24 mouse cellular contexts compared by ENCODE assay signal in the genomic region with DNA sequence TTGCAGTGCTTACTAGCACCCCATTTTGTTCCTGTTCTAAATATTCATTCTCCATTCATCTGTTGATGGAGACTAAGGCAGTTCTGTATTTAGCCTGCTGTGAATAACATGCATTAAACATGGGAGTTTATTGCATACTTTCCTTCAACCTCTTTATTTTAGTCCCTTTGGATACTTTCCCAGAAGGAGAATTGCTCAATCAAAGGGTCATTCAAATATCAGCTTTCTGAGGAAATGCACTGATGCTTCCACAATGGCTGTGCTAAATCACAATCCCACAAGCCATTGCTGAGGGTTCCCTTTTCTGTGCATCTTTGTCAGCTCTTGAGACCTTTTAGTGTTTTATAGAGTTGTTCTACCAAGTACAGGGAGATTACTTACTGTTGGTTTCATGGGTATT.
DNase-seq lines count a peak whose midpoint lies in the region; ATAC-seq and TF ChIP-seq lines count a peak whose summit lies in the region.
"Had no signal": no experiment of that assay in that cellular context is flagged by ENCODE, and none has a peak within 500 bp of the region (broad histone marks: within the 10 kb centered on the region; RNA-seq: fewer than 3 reads in every experiment).

No protein-coding gene starts in this region.

- H3K79me2 ChIP-seq in liver, adult 2 months (ENCODE audit: control insufficient read depth, insufficient read depth, low read length), result no peaks in the 10 kb centered on the region

- DNase-seq in embryonic facial prominence, embryonic 14.5 days (ENCODE audit: low spot score), result peak; percentile 12
- DNase-seq in embryonic facial prominence, embryonic 10.5 days (ENCODE audit: low spot score), result no peak
- peak; percentile 45 for DNase-seq in liver, adult 2 months (ENCODE audit: extremely low read depth, low read depth, low spot score)
- DNase-seq in liver, embryonic 11.5 days (ENCODE audit: low spot score), result no peak
- DNase-seq in 3T3-L1 (ENCODE audit: low read depth, low spot score), result peak; percentile 15
- no peak for DNase-seq in right cerebral cortex, adult 18-20 months
- DNase-seq in kidney, adult 8-10 months, result no peak
- DNase-seq: adrenal gland, adult 2 months; cerebellum, adult 9-11 months; gastrocnemius, postnatal 10 days; heart, adult 11 months; kidney, adult 11 months; lung, postnatal 14 days; thymus, adult 18-20 months had no signal

- TF ChIP-seq POLR2A in liver, adult 2 months (IDR thresholded peaks at IDR 0.05; ENCODE audit: extremely low read depth, insufficient read depth, low read length), result no peak
- no peak for TF ChIP-seq POLR2A in embryonic fibroblast, embryonic 13.5 days (IDR thresholded peaks at IDR 0.05; ENCODE audit: low read depth, low read length)

- no peak overlapping the region for H3K27ac ChIP-seq in embryonic facial prominence, embryonic 14.5 days (replicated peaks; ENCODE audit: low read depth, low read length)
- no peak overlapping the region for H3K27ac ChIP-seq in embryonic facial prominence, embryonic 10.5 days (replicated peaks)
- no peak overlapping the region for H3K27ac ChIP-seq in liver, adult 2 months (replicated peaks; ENCODE audit: insufficient read depth, low read depth, low read length)
- H3K27ac ChIP-seq in liver, embryonic 11.5 days (ENCODE audit: low read depth, low read length), result no peak overlapping the region
- peak overlapping the region; percentile 40; the same call in 1 of the 2 replicates for H3K27ac ChIP-seq in embryonic fibroblast, embryonic 13.5 days (ENCODE audit: insufficient read depth, low read length)
- H3K27ac ChIP-seq: embryonic facial prominence, embryonic 15.5 days; heart, embryonic 13.5 days; kidney, postnatal 0 days; limb, embryonic 13.5 days; liver, embryonic 15.5 days; stomach, embryonic 15.5 days had no signal

- TF ChIP-seq CTCF in liver, adult 2 months (IDR thresholded peaks at IDR 0.05; ENCODE audit: low read depth, low read length), result no peak
- no peak for TF ChIP-seq CTCF in embryonic fibroblast, embryonic 13.5 days (IDR thresholded peaks at IDR 0.05; ENCODE audit: borderline replicate concordance, insufficient read depth, low read length)

- H3K4me1 ChIP-seq in embryonic facial prominence, embryonic 14.5 days (ENCODE audit: control insufficient read depth, insufficient read depth, low read length), result no peaks in the 10 kb centered on the region
- H3K4me1 ChIP-seq in embryonic facial prominence, embryonic 10.5 days, result no peaks in the 10 kb centered on the region
- no peaks in the 10 kb centered on the region for H3K4me1 ChIP-seq in liver, adult 2 months (ENCODE audit: control insufficient read depth, insufficient read depth, low read length)
- no peaks in the 10 kb centered on the region for H3K4me1 ChIP-seq in liver, embryonic 11.5 days (replicated peaks; ENCODE audit: control insufficient read depth, insufficient read depth, low read length)
- no peaks in the 10 kb centered on the region; the same call in 1 of the 2 replicates for H3K4me1 ChIP-seq in embryonic fibroblast, embryonic 13.5 days (ENCODE audit: control insufficient read depth, insufficient read depth, low read length)
- H3K4me1 ChIP-seq: embryonic facial prominence, embryonic 15.5 days; heart, embryonic 13.5 days; limb, embryonic 13.5 days; liver, embryonic 15.5 days; megakaryocyte, embryonic 14.5 days; stomach, embryonic 15.5 days had no signal

- no peak overlapping the region for H3K4me2 ChIP-seq in embryonic facial prominence, embryonic 14.5 days (ENCODE audit: low read depth, low read length)
- H3K4me2 ChIP-seq in liver, embryonic 11.5 days, result no peak overlapping the region
- H3K4me2 ChIP-seq: embryonic facial prominence, embryonic 15.5 days; heart, embryonic 13.5 days; limb, embryonic 13.5 days; liver, embryonic 15.5 days; stomach, embryonic 15.5 days had no signal

- no peaks in the 10 kb centered on the region for H3K36me3 ChIP-seq in embryonic facial prominence, embryonic 14.5 days (ENCODE audit: control insufficient read depth, insufficient read depth, low read length)
- H3K36me3 ChIP-seq in embryonic facial prominence, embryonic 10.5 days (replicated peaks), result no peaks in the 10 kb centered on the region
- no peaks in the 10 kb centered on the region for H3K36me3 ChIP-seq in liver, adult 2 months (ENCODE audit: control insufficient read depth, insufficient read depth, low read length)
- H3K36me3 ChIP-seq in liver, embryonic 11.5 days (ENCODE audit: control insufficient read depth, insufficient read depth, low read length), result no peaks in the 10 kb centered on the region
- H3K36me3 ChIP-seq: embryonic facial prominence, embryonic 15.5 days; G1E; heart, embryonic 13.5 days; limb, embryonic 13.5 days; liver, embryonic 15.5 days; stomach, embryonic 15.5 days had no signal

- ATAC-seq in embryonic facial prominence, embryonic 14.5 days (ENCODE audit: low read depth), result no peak
- no peak for ATAC-seq in liver, embryonic 11.5 days (replicated peaks; ENCODE audit: low FRiP score)
- ATAC-seq: hindbrain, embryonic 16.5 days had no signal

- H3K9me3 ChIP-seq in embryonic facial prominence, embryonic 14.5 days (ENCODE audit: control insufficient read depth, low read length), result no peaks in the 10 kb centered on the region
- no peaks in the 10 kb centered on the region for H3K9me3 ChIP-seq in embryonic facial prominence, embryonic 10.5 days
- no peaks in the 10 kb centered on the region for H3K9me3 ChIP-seq in liver, embryonic 11.5 days (ENCODE audit: control insufficient read depth, low read length)
- H3K9me3 ChIP-seq: embryonic facial prominence, embryonic 15.5 days; G1E; heart, embryonic 13.5 days; limb, embryonic 13.5 days; liver, embryonic 15.5 days; megakaryocyte, embryonic 14.5 days; stomach, embryonic 15.5 days had no signal

- H3K9ac ChIP-seq in embryonic facial prominence, embryonic 14.5 days (ENCODE audit: low read depth, low read length), result no peak overlapping the region
- no peak overlapping the region for H3K9ac ChIP-seq in liver, adult 2 months (ENCODE audit: low read depth, low read length)
- H3K9ac ChIP-seq in liver, embryonic 11.5 days (ENCODE audit: low read depth, low read length), result no peak overlapping the region
- H3K9ac ChIP-seq: embryonic facial prominence, embryonic 15.5 days; heart, embryonic 13.5 days; limb, embryonic 13.5 days; liver, embryonic 15.5 days; stomach, embryonic 15.5 days had no signal

- H3K27me3 ChIP-seq in embryonic facial prominence, embryonic 14.5 days (replicated peaks; ENCODE audit: control insufficient read depth, insufficient read depth, low read length), result no peaks in the 10 kb centered on the region
- no peaks in the 10 kb centered on the region for H3K27me3 ChIP-seq in embryonic facial prominence, embryonic 10.5 days (replicated peaks; ENCODE audit: low read depth, poor library complexity, severe bottlenecking)
- H3K27me3 ChIP-seq in liver, adult 2 months (ENCODE audit: control insufficient read depth, insufficient read depth, low read length), result no peaks in the 10 kb centered on the region
- H3K27me3 ChIP-seq in liver, embryonic 11.5 days (replicated peaks; ENCODE audit: control insufficient read depth, insufficient read depth, low read length), result no peaks in the 10 kb centered on the region
- H3K27me3 ChIP-seq: embryonic facial prominence, embryonic 15.5 days; heart, embryonic 13.5 days; limb, embryonic 13.5 days; liver, embryonic 15.5 days; megakaryocyte, embryonic 14.5 days; stomach, embryonic 15.5 days had no signal

- no peak overlapping the region for H3K4me3 ChIP-seq in embryonic facial prominence, embryonic 14.5 days (ENCODE audit: low read depth, low read length)
- H3K4me3 ChIP-seq in embryonic facial prominence, embryonic 10.5 days, result no peak overlapping the region
- no peak overlapping the region for H3K4me3 ChIP-seq in liver, adult 2 months (ENCODE audit: insufficient read depth, low read depth, low read length)
- H3K4me3 ChIP-seq in liver, embryonic 11.5 days (ENCODE audit: low read depth, low read length), result no peak overlapping the region
- H3K4me3 ChIP-seq in embryonic fibroblast, embryonic 13.5 days (ENCODE audit: insufficient read depth, low read length), result no peak overlapping the region
- H3K4me3 ChIP-seq: embryonic facial prominence, embryonic 15.5 days; heart, embryonic 13.5 days; limb, embryonic 13.5 days; liver, embryonic 15.5 days; megakaryocyte, embryonic 14.5 days; stomach, embryonic 15.5 days had no signal

Comparison
In these comparisons a context has a peak if more than half of its experiments do, and no peak if none do; other contexts are left out.
1. DNase-seq: peak in embryonic facial prominence, embryonic 14.5 days (single experiment), liver, adult 2 months (single experiment) and 3T3-L1 (single experiment); none in embryonic facial prominence, embryonic 10.5 days (single experiment), liver, embryonic 11.5 days (single experiment), right cerebral cortex, adult 18-20 months (single experiment) and kidney, adult 8-10 months (0 of 2).